Mouse (Mus musculus): ENCODE measurements around the gene Crat.

- TF ChIP-seq POLR2A (IDR thresholded peaks at IDR 0.05; ENCODE audit: extremely low read depth, insufficient read depth, low read length) (0 out of 2 replicates have a peak, but pooled peaks have one; percentile 10), CTCF (IDR thresholded peaks at IDR 0.05; ENCODE audit: low read depth, low read length) (no peak)
These were observed 26.2 kb upstream of the Crat start for GRCm38 (mm10) chr2:30441518-30442497.
